ENCODE assay signal across 15 mouse cellular contexts in genomic region chr1:171839488-171839887, GRCm38 (mm10). TPM values are rescaled to one million over a fixed set of nuclear protein-coding genes. Genes with fewer than 3 reads are reported as not detected.
DNase-seq lines count a peak whose midpoint lies in the region; ATAC-seq and TF ChIP-seq lines count a peak whose summit lies in the region.
"Had no signal": no experiment of that assay in that cellular context is flagged by ENCODE, and none has a peak within 500 bp of the region (broad histone marks: within the 10 kb centered on the region; RNA-seq: fewer than 3 reads in every experiment).

TSS of gene Cd84 (plus strand) at chr1:171839697.

- no peaks in the 10 kb centered on the region for H3K4me1 ChIP-seq in lung, postnatal 0 days (ENCODE audit: insufficient read depth, low read depth, low read length)
- no peaks in the 10 kb centered on the region for H3K4me1 ChIP-seq in brown adipose tissue, adult 24 weeks (ENCODE audit: control insufficient read depth, insufficient read depth, insufficient read length, low read length)
- no peaks in the 10 kb centered on the region for H3K4me1 ChIP-seq in liver, embryonic 13.5 days (replicated peaks)
- H3K4me1 ChIP-seq: embryonic facial prominence, embryonic 13.5 days; forebrain, embryonic 12.5 days; midbrain, embryonic 15.5 days had no signal

- peak; percentile 26 for DNase-seq in lung, postnatal 36 days
- DNase-seq in lung, postnatal 0 days (ENCODE audit: low spot score): no peak
- DNase-seq in liver, embryonic 13.5 days: no peak
- no peak for DNase-seq in kidney, adult 9 months
- DNase-seq in embryo, embryonic 9.5 days (ENCODE audit: extremely low spot score): no peak
- DNase-seq in right cerebral cortex, postnatal 4 days: no peak
- DNase-seq: cerebellum, postnatal 14 days; kidney, postnatal 14 days; lung, postnatal 10 days had no signal

- no peak within 1 kb of the TSS for H3K27ac ChIP-seq in lung, postnatal 0 days (ENCODE audit: low read length)
- peak within 1 kb of the TSS; percentile 64; the same call in 1 of the 2 replicates for H3K27ac ChIP-seq in brown adipose tissue, adult 24 weeks (replicated peaks; ENCODE audit: low read depth, low read length)
- 0 out of 2 replicates have a peak within 1 kb of the TSS, but pooled peaks have one; percentile 43 for H3K27ac ChIP-seq in liver, embryonic 13.5 days
- H3K27ac ChIP-seq: embryonic facial prominence, embryonic 13.5 days; forebrain, embryonic 12.5 days; midbrain, embryonic 15.5 days had no signal

- no peak for ATAC-seq in lung, postnatal 0 days
- ATAC-seq in liver, embryonic 13.5 days (ENCODE audit: low read depth): no peak
- peak; percentile 52; the same call in 1 of the 2 replicates for ATAC-seq in neutrophil, adult 5-6 weeks (ENCODE audit: extremely low read depth, insufficient number of reproducible peaks, low FRiP score, poor library complexity, severe bottlenecking)
- ATAC-seq: intestine, postnatal 0 days; midbrain, embryonic 15.5 days had no signal

- H3K27me3 ChIP-seq in lung, postnatal 0 days (replicated peaks; ENCODE audit: insufficient read depth, low read length): no peaks in the 10 kb centered on the region
- H3K27me3 ChIP-seq in liver, embryonic 13.5 days: no peaks in the 10 kb centered on the region
- H3K27me3 ChIP-seq: embryonic facial prominence, embryonic 13.5 days; forebrain, embryonic 12.5 days; midbrain, embryonic 15.5 days had no signal

- TF ChIP-seq CTCF in lung, postnatal 0 days (IDR thresholded peaks at IDR 0.05): no peak

- no peaks in the 10 kb centered on the region for H3K9me3 ChIP-seq in lung, postnatal 0 days (ENCODE audit: low read length)
- no peaks in the 10 kb centered on the region for H3K9me3 ChIP-seq in liver, embryonic 13.5 days (replicated peaks)
- H3K9me3 ChIP-seq: embryonic facial prominence, embryonic 13.5 days; forebrain, embryonic 12.5 days; midbrain, embryonic 15.5 days had no signal

- no peak within 1 kb of the TSS for H3K4me3 ChIP-seq in lung, postnatal 0 days (ENCODE audit: low read depth, low read length)
- H3K4me3 ChIP-seq in brown adipose tissue, adult 24 weeks (ENCODE audit: insufficient read depth, low read depth, low read length): peak within 1 kb of the TSS; percentile 21; the same call in 1 of the 2 replicates
- H3K4me3 ChIP-seq in liver, embryonic 13.5 days (replicated peaks): 0 out of 2 replicates have a peak within 1 kb of the TSS, but pooled peaks have one; percentile 7
- H3K4me3 ChIP-seq: embryonic facial prominence, embryonic 13.5 days; forebrain, embryonic 12.5 days; midbrain, embryonic 15.5 days had no signal

- H3K4me2 ChIP-seq in lung, postnatal 0 days (replicated peaks; ENCODE audit: low read depth, low read length): no peak within 1 kb of the TSS
- H3K4me2 ChIP-seq in liver, embryonic 13.5 days: no peak within 1 kb of the TSS
- H3K4me2 ChIP-seq: embryonic facial prominence, embryonic 13.5 days; forebrain, embryonic 12.5 days; midbrain, embryonic 15.5 days had no signal

- no peak within 1 kb of the TSS for H3K9ac ChIP-seq in lung, postnatal 0 days (replicated peaks; ENCODE audit: low read depth)
- H3K9ac ChIP-seq in liver, embryonic 13.5 days: no peak within 1 kb of the TSS
- H3K9ac ChIP-seq: embryonic facial prominence, embryonic 13.5 days; forebrain, embryonic 12.5 days; midbrain, embryonic 15.5 days had no signal

- H3K36me3 ChIP-seq in lung, postnatal 0 days (ENCODE audit: insufficient read depth, low read length): no peaks in the 10 kb centered on the region
- H3K36me3 ChIP-seq in liver, embryonic 13.5 days: no peaks in the 10 kb centered on the region
- H3K36me3 ChIP-seq: embryonic facial prominence, embryonic 13.5 days; forebrain, embryonic 12.5 days; midbrain, embryonic 15.5 days had no signal

- WGBS in lung, postnatal 0 days: 85% methylated on average over 3 of the region's 3 CpGs
- WGBS in liver, embryonic 13.5 days (ENCODE audit: insufficient replicate concordance): 45% methylated on average over 3 of the region's 3 CpGs

- TF ChIP-seq EP300 in lung, postnatal 0 days (IDR thresholded peaks at IDR 0.05): no peak

RNA-seq across cellular contexts. Expression of gene Cd84, which starts in this region (rescaled TPM):
- 7.3 and 8.3 TPM in 2 replicates for polyA plus RNA-seq in lung, postnatal 0 days (2015; fragmentation: Nextera tagmentation; extraction: Ambion mirVana)
- 4.0 and 4.7 TPM in 2 replicates for polyA plus RNA-seq in brown adipose tissue, adult 24 weeks (2012; ENCODE audit: insufficient read depth, insufficient read length, missing spikeins)
- 3.8 and 6.3 TPM in 2 replicates for polyA plus RNA-seq in liver, embryonic 13.5 days (2015; fragmentation: Nextera tagmentation; extraction: Ambion mirVana)
- total RNA-seq in neutrophil, adult 5-6 weeks (2017): 346 and 366 TPM in 2 replicates
